Mouse (Mus musculus) layer of hippocampus, adult 11-12 months (tissue): ENCODE measurements around the gene Spint3.
"Not testable (repeated sequence)": the region's sequence is repeated elsewhere in the genome, so short reads cannot be mapped to it uniquely, and the experiment has no call there.

Source experiments
- DNase-seq: peaks from one replicate; pipeline ENCODE4 v3.0.0; 2022; ENCODE audit warnings: low spot score

The Spint3 gene

GRCm38 (mm10) chr2:164573359-164573758 lies at the start of gene Spint3:
Gene Spint3, minus strand, starts transcription at chr2:164573459.
- DNase-seq, result not testable (repeated sequence)

- DNase-seq, result no peak
These were observed 48.5 kb upstream of the Spint3 start for GRCm38 (mm10) chr2:164621775-164622174.

GRCm38 (mm10) chr2:164619050-164619449 lies 45.8 kb upstream of the Spint3 start:
- DNase-seq, result no peak

GRCm38 (mm10) chr2:164615386-164615785 lies 42.1 kb upstream of the Spint3 start:
- no peak for DNase-seq

GRCm38 (mm10) chr2:164613471-164613870 lies 40.2 kb upstream of the Spint3 start, which contains the start of the genes Wfdc6b and Wfdc8:
Gene Wfdc6b, plus strand, starts transcription at chr2:164613522.
Gene Wfdc8, minus strand, starts transcription at chr2:164613626.
- DNase-seq, result not testable (repeated sequence)

- no peak for DNase-seq
These were observed 35.5 kb upstream of the Spint3 start for GRCm38 (mm10) chr2:164608781-164609180.

GRCm38 (mm10) chr2:164604411-164604810 lies 31.2 kb upstream of the Spint3 start:
- no peak for DNase-seq

GRCm38 (mm10) chr2:164603482-164603881 lies 30.2 kb upstream of the Spint3 start:
- no peak for DNase-seq

- no peak for DNase-seq
These were observed 26.9 kb upstream of the Spint3 start for GRCm38 (mm10) chr2:164600179-164600578.

- no peak for DNase-seq
These were observed 20.2 kb upstream of the Spint3 start, which contains the start of gene Eppin for GRCm38 (mm10) chr2:164593494-164593893. Gene Eppin, minus strand, starts transcription at chr2:164593594.

- peak; percentile 22 for DNase-seq
These were observed 18.8 kb upstream of the Spint3 start for GRCm38 (mm10) chr2:164592014-164592413.

GRCm38 (mm10) chr2:164585025-164585725 lies 11.9 kb upstream of the Spint3 start, which contains the start of gene Wfdc6a:
Gene Wfdc6a, minus strand, starts transcription at chr2:164585447.
- not testable (repeated sequence) for DNase-seq

- no peak for DNase-seq
These were observed 5.8 kb downstream of the Spint3 start for GRCm38 (mm10) chr2:164567460-164567859.

- no peak for DNase-seq
These were observed 6.3 kb downstream of the Spint3 start for GRCm38 (mm10) chr2:164566997-164567396.

GRCm38 (mm10) chr2:164564346-164564745 lies 8.9 kb downstream of the Spint3 start:
- DNase-seq, result no peak

- peak; percentile 23 for DNase-seq
These were observed 9.8 kb downstream of the Spint3 start for GRCm38 (mm10) chr2:164563339-164564038.

GRCm38 (mm10) chr2:164562391-164563188 lies 10.7 kb downstream of the Spint3 start, which contains the start of gene Wfdc2:
Gene Wfdc2, plus strand, starts transcription at chr2:164562413.
- DNase-seq, result no peak

- no peak for DNase-seq
These were observed 13.2 kb downstream of the Spint3 start for GRCm38 (mm10) chr2:164560106-164560505.

GRCm38 (mm10) chr2:164558991-164559645 lies 14.1 kb downstream of the Spint3 start:
- DNase-seq, result no peak

- peak; percentile 27 for DNase-seq
These were observed 14.8 kb downstream of the Spint3 start for GRCm38 (mm10) chr2:164558426-164558825.

- no peak for DNase-seq
These were observed 21.8 kb downstream of the Spint3 start for GRCm38 (mm10) chr2:164551502-164551901.

GRCm38 (mm10) chr2:164550895-164551269 lies 22.4 kb downstream of the Spint3 start:
- DNase-seq, result no peak
